Mouse (Mus musculus) forebrain, postnatal 0 days (tissue): ENCODE measurements around the gene Wdfy3. TPM values are rescaled to one million over a fixed set of nuclear protein-coding genes. Genes with fewer than 3 reads are reported as not detected.

Source experiments
- ATAC-seq: fragments of 200-750 bp; cut with Nextera tagmentation; 2 replicates; pipeline ENCODE4 v1.8.0; 2017; ENCODE audit warnings: mild to moderate bottlenecking, moderate library complexity
- DNase-seq: peaks from one replicate; pipeline ENCODE4 v3.0.0-alpha.2; 2015
- H3K27ac ChIP-seq: fragments of 300-500 bp; sonication (generic); 2 replicates; pipeline ENCODE4 v1.5.1; 2014; ENCODE audit warnings: low read depth, mild to moderate bottlenecking, antibody characterized with exemption, low read length, moderate library complexity, mixed read lengths
- H3K27me3 ChIP-seq: fragments of 300-500 bp; sonication (generic); 2 replicates; pipeline ENCODE4 v1.6.1; 2014; ENCODE audit warnings: mild to moderate bottlenecking, low read length, mixed read lengths; ENCODE audit not compliant: insufficient read depth
- H3K36me3 ChIP-seq: fragments of 300-500 bp; sonication (generic); 2 replicates; pipeline ENCODE4 v1.6.1; 2014; ENCODE audit warnings: mild to moderate bottlenecking, moderate library complexity; ENCODE audit not compliant: insufficient read depth
- H3K4me1 ChIP-seq: fragments of 300-500 bp; sonication (generic); 2 replicates; pipeline ENCODE4 v1.6.1; 2014; ENCODE audit warnings: antibody characterized with exemption; ENCODE audit not compliant: insufficient read depth
- H3K4me2 ChIP-seq: fragments of 300-500 bp; sonication (generic); 2 replicates; pipeline ENCODE4 v1.6.1; 2014; ENCODE audit warnings: low read depth, mild to moderate bottlenecking, moderate library complexity
- H3K4me3 ChIP-seq: fragments of 300-500 bp; sonication (generic); 2 replicates; pipeline ENCODE4 v1.5.1; 2014; ENCODE audit warnings: low read depth, low read length, mixed read lengths
- H3K9ac ChIP-seq: fragments of 300-500 bp; sonication (generic); 2 replicates; pipeline ENCODE4 v1.6.1; 2014; ENCODE audit warnings: mild to moderate bottlenecking
- H3K9me3 ChIP-seq: fragments of 300-500 bp; sonication (generic); 2 replicates; pipeline ENCODE4 v1.6.1; 2016; ENCODE audit warnings: low read length
- CTCF ChIP-seq: sonication (generic); IDR thresholded peaks from 2 replicates; pipeline ENCODE4 v1.5.1; 2016; ENCODE audit warnings: antibody characterized with exemption, control low read depth, low read depth
- WGBS: fragments of 180-500 bp; shearing (Covaris S2); extraction: QIAGEN DNeasy Blood & Tissue Kit; methylation state at CpG from one replicate; pipeline ENCODE4 v1.1.7; 2014; 5-methylcytosine and 5-hydroxymethylcytosine counted together
- polyA plus RNA-seq: library from polyadenylated mRNA; unstranded; fragments of >200 nt; fragmentation: Nextera tagmentation; extraction: Ambion mirVana; gene quantifications from 2 replicates; pipeline ENCODE4 v1.2.1, GENCODE M21; 2015
- total RNA-seq: library from RNA; depleted of rRNA; stranded (reverse); fragments of >200 nt; gene quantifications from 2 replicates; pipeline ENCODE4 v1.2.3, GENCODE M21; 2014

Gene Wdfy3
- total and polyA plus RNA-seq, 2 experiments from 2014 or later: 15.4 to 68.8 TPM

GRCm38 (mm10) chr5:102022018-102022898 lies 47.5 kb downstream of the Wdfy3 start:
- Histone ChIP-seq H3K4me3 (no peak overlapping the region), H3K36me3 (peaks cover 10% of the 10 kb centered on the region; the same call in 1 of the 2 replicates), H3K9me3 (no peaks in the 10 kb centered on the region), H3K4me1 (no peaks in the 10 kb centered on the region), H3K9ac (no peak overlapping the region), H3K27ac (no peak overlapping the region), H3K4me2 (no peak overlapping the region), H3K27me3 (no peaks in the 10 kb centered on the region)
- no peak for TF ChIP-seq CTCF
- no peak for ATAC-seq
- 80% methylated on average over 16 of the region's 16 CpGs for WGBS
- no peak for DNase-seq

GRCm38 (mm10) chr5:102014235-102014634 lies 55.5 kb downstream of the Wdfy3 start:
- Histone ChIP-seq H3K27ac (no peak overlapping the region), H3K36me3 (no peaks in the 10 kb centered on the region), H3K9ac (no peak overlapping the region), H3K9me3 (no peaks in the 10 kb centered on the region), H3K4me1 (no peaks in the 10 kb centered on the region), H3K27me3 (no peaks in the 10 kb centered on the region), H3K4me2 (no peak overlapping the region), H3K4me3 (no peak overlapping the region)
- 26% methylated on average over 8 of the region's 8 CpGs for WGBS
- ATAC-seq (peak; percentile 73), DNase-seq (peak; percentile 47)
- TF ChIP-seq CTCF: no peak

- 51% methylated on average over 7 of the region's 7 CpGs for WGBS
Observed at GRCm38 (mm10) chr5:102013781-102014180, 55.9 kb downstream of the Wdfy3 start.

GRCm38 (mm10) chr5:102010961-102011360 lies 58.8 kb downstream of the Wdfy3 start:
- DNase-seq (no peak), ATAC-seq (no peak)
- Histone ChIP-seq H3K4me1 (no peaks in the 10 kb centered on the region), H3K27ac (no peak overlapping the region), H3K36me3 (peaks cover 12% of the 10 kb centered on the region; the same call in 1 of the 2 replicates), H3K9ac (no peak overlapping the region), H3K4me3 (no peak overlapping the region), H3K4me2 (no peak overlapping the region), H3K27me3 (no peaks in the 10 kb centered on the region), H3K9me3 (no peaks in the 10 kb centered on the region)
- no peak for TF ChIP-seq CTCF
- 94% methylated on average over 2 of the region's 2 CpGs for WGBS

More at GRCm38 (mm10) chr5:102013781-102014180, 55.9 kb downstream of the Wdfy3 start:
- DNase-seq (no peak), ATAC-seq (no peak)
- no peaks in the 10 kb centered on the region for H3K27me3 ChIP-seq
- H3K4me3 ChIP-seq: no peak overlapping the region
- no peaks in the 10 kb centered on the region for H3K36me3 ChIP-seq
- H3K4me1 ChIP-seq: no peaks in the 10 kb centered on the region
- H3K9ac ChIP-seq: no peak overlapping the region
- no peak for TF ChIP-seq CTCF
- no peak overlapping the region for H3K4me2 ChIP-seq
- H3K27ac ChIP-seq: no peak overlapping the region
- no peaks in the 10 kb centered on the region for H3K9me3 ChIP-seq

GRCm38 (mm10) chr5:102009606-102010005 lies 60.1 kb downstream of the Wdfy3 start:
- H3K4me2 ChIP-seq: no peak overlapping the region
- no peak overlapping the region for H3K9ac ChIP-seq
- 66% methylated on average over 6 of the region's 6 CpGs for WGBS
- no peak overlapping the region for H3K27ac ChIP-seq
- H3K4me1 ChIP-seq: no peaks in the 10 kb centered on the region
- H3K4me3 ChIP-seq: no peak overlapping the region
- DNase-seq (no peak), ATAC-seq (no peak)
- no peaks in the 10 kb centered on the region for H3K9me3 ChIP-seq
- H3K36me3 ChIP-seq: peaks cover 12% of the 10 kb centered on the region; the same call in 1 of the 2 replicates
- no peak for TF ChIP-seq CTCF
- H3K27me3 ChIP-seq: no peaks in the 10 kb centered on the region

- no peak for TF ChIP-seq CTCF
- Histone ChIP-seq H3K4me2 (no peak overlapping the region), H3K9ac (no peak overlapping the region), H3K4me3 (no peak overlapping the region), H3K4me1 (no peaks in the 10 kb centered on the region), H3K9me3 (no peaks in the 10 kb centered on the region), H3K36me3 (peaks cover 12% of the 10 kb centered on the region; the same call in 1 of the 2 replicates), H3K27me3 (no peaks in the 10 kb centered on the region), H3K27ac (no peak overlapping the region)
- WGBS: 80% methylated on average over 7 of the region's 7 CpGs
- ATAC-seq: no peak
- DNase-seq: no peak
Observed at GRCm38 (mm10) chr5:102008712-102009111, 61.0 kb downstream of the Wdfy3 start.

- no peak for TF ChIP-seq CTCF
- DNase-seq (no peak), ATAC-seq (no peak)
- Histone ChIP-seq H3K4me2 (no peak overlapping the region), H3K9me3 (no peaks in the 10 kb centered on the region), H3K36me3 (peaks cover 12% of the 10 kb centered on the region; the same call in 1 of the 2 replicates), H3K4me1 (no peaks in the 10 kb centered on the region), H3K4me3 (no peak overlapping the region), H3K9ac (no peak overlapping the region), H3K27me3 (no peaks in the 10 kb centered on the region), H3K27ac (no peak overlapping the region)
- 91% methylated on average over 6 of the region's 6 CpGs for WGBS
Observed at GRCm38 (mm10) chr5:102006218-102006941, 63.3 kb downstream of the Wdfy3 start.
